Mouse (Mus musculus) brain, embryonic 14.5 days (tissue): ENCODE data around the gene Krtap31-2.

Experiments
- CTCF ChIP-seq: fragments of 200-500 bp; IDR thresholded peaks from 2 replicates; pipeline ENCODE4 v1.5.1; 2012; ENCODE audit warnings: inconsistent platforms, mild to moderate bottlenecking, moderate library complexity, borderline replicate concordance; ENCODE audit not compliant: insufficient read depth, insufficient read length; ENCODE audit errors: extremely low read depth
- POLR2A ChIP-seq: fragments of 200-500 bp; IDR thresholded peaks from 2 replicates; pipeline ENCODE4 v1.6.1; 2012; ENCODE audit warnings: mild to moderate bottlenecking, inconsistent platforms, borderline replicate concordance; ENCODE audit not compliant: poor library complexity, insufficient read depth, insufficient read length, severe bottlenecking; ENCODE audit errors: extremely low read depth

GRCm38 (mm10) chr11:99964213-99964612 lies 28.1 kb downstream of the Krtap31-2 start:
- peak; percentile 7; the same call in 1 of the 2 replicates for TF ChIP-seq CTCF
- TF ChIP-seq POLR2A, result no peak
